Mouse (Mus musculus): ENCODE results near the gene Ssr1. TPM values are rescaled to one million over a fixed set of nuclear protein-coding genes. Genes with fewer than 3 reads are reported as not detected.

The Ssr1 gene
- polyA plus RNA-seq, 1 experiment from 2014 or later = 131 TPM

DNA sequence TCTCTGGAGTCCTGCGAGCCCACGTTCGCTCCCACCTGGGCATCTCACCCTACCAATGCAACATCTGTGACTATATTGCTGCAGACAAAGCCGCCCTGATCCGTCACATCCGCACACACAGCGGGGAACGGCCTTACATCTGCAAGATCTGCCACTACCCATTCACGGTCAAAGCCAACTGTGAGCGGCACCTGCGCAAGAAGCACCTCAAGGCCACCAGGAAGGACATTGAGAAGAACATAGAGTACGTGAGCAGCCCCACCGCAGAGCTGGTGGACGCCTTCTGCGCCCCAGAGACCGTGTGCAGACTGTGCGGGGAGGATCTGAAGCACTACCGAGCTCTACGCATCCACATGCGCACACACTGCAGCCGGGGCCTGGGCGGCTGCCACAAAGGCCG is 63.4 kb downstream of the Ssr1 start:
- Histone ChIP-seq H3K36me3 (peaks cover 63% of the 10 kb centered on the region), H3K9me3 (replicated peaks) (no peaks in the 10 kb centered on the region), H3K4me2 (replicated peaks) (no peak overlapping the region), H3K9ac (no peak overlapping the region), H3K4me1 (no peaks in the 10 kb centered on the region), H3K27ac (replicated peaks) (no peak overlapping the region), H3K4me3 (replicated peaks) (no peak overlapping the region), H3K27me3 (no peaks in the 10 kb centered on the region)
- WGBS = 95% methylated on average over 23 of the region's 23 CpGs
- ATAC-seq (ENCODE audit: insufficient number of reproducible peaks, low FRiP score, low TSS enrichment, low read depth) = no peak

DNA sequence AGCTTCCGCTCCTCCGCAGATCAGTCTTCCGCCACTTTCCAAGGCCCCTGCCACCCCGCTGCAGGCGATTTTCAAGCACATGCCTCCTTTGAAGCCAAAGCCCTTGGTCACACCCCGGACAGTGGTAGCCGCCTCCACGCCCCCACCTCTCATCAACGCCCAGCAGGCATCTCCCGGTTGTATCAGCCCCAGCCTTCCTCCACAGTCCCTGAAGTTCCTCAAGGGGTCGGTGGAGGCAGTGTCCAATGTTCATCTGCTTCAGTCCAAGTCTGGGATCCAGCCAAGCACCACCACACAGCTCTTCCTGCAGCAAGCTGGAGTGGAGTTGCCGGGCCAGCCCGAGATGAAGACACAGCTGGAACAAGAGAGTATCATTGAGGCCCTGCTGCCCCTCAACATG is 63.9 kb downstream of the Ssr1 start:
- Histone ChIP-seq H3K4me2 (replicated peaks) (no peak overlapping the region), H3K36me3 (peaks cover 59% of the 10 kb centered on the region), H3K9me3 (replicated peaks) (no peaks in the 10 kb centered on the region), H3K4me1 (no peaks in the 10 kb centered on the region), H3K9ac (no peak overlapping the region), H3K27ac (replicated peaks) (no peak overlapping the region), H3K4me3 (replicated peaks) (no peak overlapping the region), H3K27me3 (no peaks in the 10 kb centered on the region)
- 85% methylated on average over 13 of the region's 13 CpGs for WGBS
- no peak for ATAC-seq (ENCODE audit: insufficient number of reproducible peaks, low FRiP score, low TSS enrichment, low read depth)

DNA sequence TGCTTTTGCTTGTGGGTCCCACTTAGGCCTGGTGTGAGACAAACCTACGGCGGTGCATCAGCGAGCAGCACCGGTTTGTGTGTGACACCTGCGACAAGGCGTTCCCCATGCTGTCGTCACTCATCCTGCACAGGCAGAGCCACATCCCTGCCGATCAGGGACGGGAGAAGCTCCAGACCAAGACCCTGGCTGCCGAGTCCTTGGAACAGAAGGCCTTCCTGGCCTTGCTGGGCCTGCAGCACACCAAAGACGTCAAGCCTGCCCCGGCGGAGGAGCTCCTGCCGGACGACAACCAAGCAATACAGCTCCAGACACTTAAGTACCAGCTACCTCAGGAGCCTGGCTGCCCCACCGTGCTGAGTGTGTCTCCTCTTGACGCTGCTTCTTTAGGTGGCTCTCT is 64.5 kb downstream of the Ssr1 start:
- no peak for ATAC-seq (ENCODE audit: insufficient number of reproducible peaks, low FRiP score, low TSS enrichment, low read depth)
- no peak overlapping the region for H3K4me2 ChIP-seq (replicated peaks)
- 93% methylated on average over 17 of the region's 17 CpGs for WGBS
- no peaks in the 10 kb centered on the region for H3K27me3 ChIP-seq
- H3K4me1 ChIP-seq = no peaks in the 10 kb centered on the region; the same call in 1 of the 2 replicates
- H3K9ac ChIP-seq = no peak overlapping the region
- H3K27ac ChIP-seq (replicated peaks) = no peak overlapping the region
- H3K36me3 ChIP-seq = peaks cover 57% of the 10 kb centered on the region
- no peak overlapping the region for H3K4me3 ChIP-seq (replicated peaks)
- H3K9me3 ChIP-seq (replicated peaks) = no peaks in the 10 kb centered on the region

DNA sequence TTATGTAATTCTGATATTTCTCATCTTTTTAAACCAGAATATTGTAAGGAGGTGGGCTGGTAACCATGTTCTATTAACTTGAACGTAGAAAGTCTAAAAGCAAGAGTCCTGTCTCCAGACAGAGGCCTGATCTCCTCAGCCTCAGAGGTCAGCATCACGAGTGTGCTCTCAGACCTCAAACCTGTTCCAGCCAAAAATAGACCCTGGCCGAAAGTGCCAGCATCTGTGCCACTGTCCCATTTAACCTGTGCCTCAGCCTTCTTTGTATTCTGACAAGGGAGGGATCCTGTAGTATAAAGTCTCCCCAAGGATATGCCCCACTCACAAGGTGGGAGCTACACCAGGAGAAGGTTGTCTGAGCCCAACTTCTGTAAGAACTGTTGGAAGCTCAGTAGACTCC is 67.6 kb downstream of the Ssr1 start:
- no peaks in the 10 kb centered on the region for H3K27me3 ChIP-seq
- ATAC-seq (ENCODE audit: insufficient number of reproducible peaks, low FRiP score, low TSS enrichment, low read depth) = no peak
- WGBS = 83% methylated on average over 3 of the region's 3 CpGs
- H3K9me3 ChIP-seq (replicated peaks) = no peaks in the 10 kb centered on the region
- no peak overlapping the region for H3K4me3 ChIP-seq (replicated peaks)
- H3K36me3 ChIP-seq = peaks cover 38% of the 10 kb centered on the region
- H3K4me1 ChIP-seq = peaks cover 6% of the 10 kb centered on the region; the same call in 1 of the 2 replicates
- H3K4me2 ChIP-seq (replicated peaks) = no peak overlapping the region
- no peak overlapping the region for H3K9ac ChIP-seq
- H3K27ac ChIP-seq (replicated peaks) = no peak overlapping the region

DNA sequence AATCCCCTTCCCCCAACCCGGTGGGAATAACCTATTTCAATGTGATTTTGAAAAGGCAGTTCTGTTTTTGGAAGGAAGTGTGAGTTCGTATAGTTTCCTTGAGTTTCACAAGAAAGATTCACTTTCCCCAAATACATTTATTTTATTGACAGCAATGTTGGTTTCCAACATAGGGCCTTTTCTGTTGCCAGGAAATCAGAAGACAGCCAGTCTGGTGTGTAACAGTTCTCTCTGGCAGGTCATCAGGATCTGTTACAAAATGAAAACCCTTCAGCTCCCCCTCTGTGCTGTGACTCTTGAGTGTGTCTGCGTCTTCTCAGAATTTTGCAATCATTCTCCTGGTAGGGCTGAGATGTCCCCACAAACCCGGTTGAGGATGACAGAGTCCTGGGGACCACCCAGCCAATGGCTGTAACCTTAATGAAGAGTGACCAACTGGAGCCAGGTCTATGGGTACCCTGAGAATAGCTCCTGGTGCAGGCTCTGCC is 69.5 kb downstream of the Ssr1 start:
- Histone ChIP-seq H3K27ac (replicated peaks) (no peak overlapping the region), H3K4me1 (peaks cover 18% of the 10 kb centered on the region), H3K27me3 (no peaks in the 10 kb centered on the region), H3K9ac (no peak overlapping the region), H3K4me3 (replicated peaks) (no peak overlapping the region), H3K36me3 (peaks cover 24% of the 10 kb centered on the region), H3K9me3 (replicated peaks) (no peaks in the 10 kb centered on the region), H3K4me2 (replicated peaks) (no peak overlapping the region)
- WGBS = 75% methylated on average over 4 of the region's 4 CpGs
- no peak for ATAC-seq (ENCODE audit: insufficient number of reproducible peaks, low FRiP score, low TSS enrichment, low read depth)

DNA sequence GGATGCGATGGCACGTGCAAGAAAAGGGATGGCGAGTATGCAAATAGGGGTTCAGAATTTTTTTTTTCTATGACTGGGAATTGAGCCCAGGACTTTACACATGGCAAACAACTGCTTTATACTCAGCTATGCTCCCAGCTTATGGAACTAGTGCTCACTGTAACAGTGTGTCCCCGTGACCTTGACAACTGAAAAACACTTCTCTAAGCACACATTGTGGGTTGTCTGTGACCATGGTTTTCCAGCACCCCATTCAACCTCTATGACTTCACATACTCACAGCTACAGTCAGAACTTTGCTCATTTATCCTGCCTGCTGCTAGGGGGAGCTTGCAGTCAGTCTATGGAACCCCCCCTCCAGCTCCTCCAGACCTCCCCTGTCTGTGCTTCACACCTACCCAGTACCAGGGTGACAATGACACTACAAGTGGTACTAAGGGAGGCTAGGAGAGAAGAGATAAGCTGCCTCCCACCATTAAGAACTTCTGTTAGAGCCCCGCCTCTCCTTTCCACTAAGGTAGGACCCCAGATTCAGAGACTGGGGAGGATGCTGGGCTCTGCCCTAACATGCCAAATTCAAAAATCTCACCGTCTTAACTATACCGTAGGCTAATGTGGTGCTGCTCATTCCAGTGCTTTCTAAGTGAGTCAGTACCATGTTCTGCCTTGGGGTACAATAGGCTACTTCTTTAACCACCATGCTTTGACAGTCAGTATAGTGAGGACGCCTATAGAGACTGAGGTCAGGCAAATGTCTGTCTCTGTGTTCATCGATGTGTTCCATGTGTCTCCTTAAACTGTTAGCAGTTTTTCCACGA is 70.2 kb downstream of the Ssr1 start:
- no peak for ATAC-seq (ENCODE audit: insufficient number of reproducible peaks, low FRiP score, low TSS enrichment, low read depth)
- Histone ChIP-seq H3K36me3 (peaks cover 20% of the 10 kb centered on the region; the same call in 1 of the 2 replicates), H3K4me1 (peaks cover 23% of the 10 kb centered on the region), H3K27me3 (no peaks in the 10 kb centered on the region), H3K4me2 (replicated peaks) (no peak overlapping the region), H3K9ac (no peak overlapping the region), H3K4me3 (replicated peaks) (no peak overlapping the region), H3K9me3 (replicated peaks) (no peaks in the 10 kb centered on the region), H3K27ac (replicated peaks) (no peak overlapping the region; the same call in 1 of the 2 replicates)
- WGBS = 58% methylated on average over 10 of the region's 10 CpGs

DNA sequence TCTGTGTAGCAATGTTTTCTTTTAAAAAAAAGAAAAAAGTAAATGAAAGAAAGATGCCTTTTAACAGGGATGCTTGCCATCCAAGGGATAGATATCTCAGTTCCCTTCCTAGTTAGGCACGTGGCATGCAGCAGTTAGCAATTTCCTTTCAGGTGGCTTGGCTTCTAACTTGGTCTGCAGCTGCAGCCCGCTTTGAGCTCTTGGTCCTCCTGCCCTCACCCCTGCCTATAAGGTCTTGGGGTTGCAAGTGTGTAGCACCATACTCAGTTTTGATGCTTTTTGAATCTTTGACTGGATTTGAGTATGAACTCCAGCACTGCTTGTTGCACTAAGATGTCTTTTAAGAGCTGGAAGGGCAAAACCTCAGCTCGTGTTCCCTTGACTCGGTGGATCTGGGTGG is 70.9 kb downstream of the Ssr1 start:
- 77% methylated on average over 4 of the region's 4 CpGs for whole genome bisulfite sequencing
- Histone ChIP-seq H3K27ac (replicated peaks) (no peak overlapping the region), H3K36me3 (peaks cover 22% of the 10 kb centered on the region)

DNA sequence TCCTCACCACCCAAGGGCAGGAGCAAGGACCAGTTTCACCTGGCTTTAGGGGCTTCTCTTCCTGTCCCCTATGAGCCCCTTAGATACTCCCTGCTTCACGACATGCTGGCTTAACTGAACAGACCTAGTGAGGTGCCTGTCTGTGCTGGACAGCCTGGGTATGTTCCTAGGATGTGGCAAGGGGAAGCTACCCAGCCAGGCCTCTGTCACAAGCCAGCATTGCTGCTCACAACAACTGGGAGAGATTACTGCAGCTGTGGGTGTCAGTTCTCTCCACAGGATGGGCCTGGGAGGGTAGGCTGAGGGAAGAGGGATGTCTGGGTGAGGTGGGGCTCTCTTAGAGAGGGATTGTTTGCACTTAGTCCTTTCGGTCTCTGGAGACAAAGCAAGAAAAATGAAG is 73.3 kb downstream of the Ssr1 start:
- 0 out of 2 replicates have a peak, but pooled peaks have one; percentile 60 for ATAC-seq (ENCODE audit: insufficient number of reproducible peaks, low FRiP score, low TSS enrichment, low read depth)
- peak overlapping the region; percentile 51 for H3K27ac ChIP-seq (replicated peaks)
- peaks cover 31% of the 10 kb centered on the region for H3K4me1 ChIP-seq
- no peaks in the 10 kb centered on the region for H3K27me3 ChIP-seq
- no peak overlapping the region for H3K4me3 ChIP-seq (replicated peaks)
- no peaks in the 10 kb centered on the region for H3K9me3 ChIP-seq (replicated peaks)
- peaks cover 41% of the 10 kb centered on the region for H3K36me3 ChIP-seq
- no peak overlapping the region for H3K4me2 ChIP-seq (replicated peaks)
- no peak overlapping the region for H3K9ac ChIP-seq
- 44% methylated on average over 2 of the region's 2 CpGs for WGBS

More for the DNA sequence above, 70.9 kb downstream of the Ssr1 start:
- no peaks in the 10 kb centered on the region for H3K27me3 ChIP-seq
- no peak overlapping the region for H3K9ac ChIP-seq
- H3K9me3 ChIP-seq (replicated peaks) = no peaks in the 10 kb centered on the region
- H3K4me2 ChIP-seq (replicated peaks) = no peak overlapping the region
- H3K4me3 ChIP-seq (replicated peaks) = no peak overlapping the region
- no peak for ATAC-seq (ENCODE audit: insufficient number of reproducible peaks, low FRiP score, low TSS enrichment, low read depth)
- H3K4me1 ChIP-seq = peaks cover 31% of the 10 kb centered on the region

DNA sequence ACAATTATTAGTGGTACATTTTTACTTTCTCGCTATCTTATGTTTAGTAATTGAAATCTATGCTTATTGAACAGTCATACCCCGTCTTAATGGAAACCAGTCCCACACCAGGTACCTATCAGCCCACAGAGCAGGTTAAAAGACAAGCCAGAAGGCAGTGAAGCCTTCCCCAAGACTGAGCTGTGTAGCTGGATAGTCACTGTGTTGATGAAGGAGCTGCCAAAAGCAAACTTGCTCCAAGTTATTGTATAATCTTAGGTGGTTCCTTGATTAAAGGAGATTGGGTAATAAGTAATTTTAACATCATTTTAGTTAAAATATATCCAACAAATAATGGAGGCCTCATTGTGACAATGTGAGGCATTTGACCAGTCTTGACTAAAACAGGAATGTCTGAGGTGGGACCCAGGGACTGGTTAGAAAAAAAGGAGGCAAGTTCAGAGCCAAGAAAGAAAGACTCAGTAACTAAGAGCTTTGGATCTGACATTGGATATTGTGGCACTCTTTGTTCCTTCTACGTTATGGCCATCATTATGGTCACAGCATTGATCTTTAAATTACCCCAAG is 74.2 kb downstream of the Ssr1 start:
- Histone ChIP-seq H3K4me1 (peaks cover 31% of the 10 kb centered on the region), H3K36me3 (peaks cover 46% of the 10 kb centered on the region), H3K9me3 (replicated peaks) (no peaks in the 10 kb centered on the region), H3K4me3 (replicated peaks) (no peak overlapping the region), H3K27ac (replicated peaks) (peak overlapping the region; percentile 51; the same call in 1 of the 2 replicates), H3K9ac (no peak overlapping the region), H3K4me2 (replicated peaks) (no peak overlapping the region), H3K27me3 (no peaks in the 10 kb centered on the region)
- 77% methylated on average over 3 of the region's 3 CpGs for WGBS
- ATAC-seq (ENCODE audit: insufficient number of reproducible peaks, low FRiP score, low TSS enrichment, low read depth) = no peak

DNA sequence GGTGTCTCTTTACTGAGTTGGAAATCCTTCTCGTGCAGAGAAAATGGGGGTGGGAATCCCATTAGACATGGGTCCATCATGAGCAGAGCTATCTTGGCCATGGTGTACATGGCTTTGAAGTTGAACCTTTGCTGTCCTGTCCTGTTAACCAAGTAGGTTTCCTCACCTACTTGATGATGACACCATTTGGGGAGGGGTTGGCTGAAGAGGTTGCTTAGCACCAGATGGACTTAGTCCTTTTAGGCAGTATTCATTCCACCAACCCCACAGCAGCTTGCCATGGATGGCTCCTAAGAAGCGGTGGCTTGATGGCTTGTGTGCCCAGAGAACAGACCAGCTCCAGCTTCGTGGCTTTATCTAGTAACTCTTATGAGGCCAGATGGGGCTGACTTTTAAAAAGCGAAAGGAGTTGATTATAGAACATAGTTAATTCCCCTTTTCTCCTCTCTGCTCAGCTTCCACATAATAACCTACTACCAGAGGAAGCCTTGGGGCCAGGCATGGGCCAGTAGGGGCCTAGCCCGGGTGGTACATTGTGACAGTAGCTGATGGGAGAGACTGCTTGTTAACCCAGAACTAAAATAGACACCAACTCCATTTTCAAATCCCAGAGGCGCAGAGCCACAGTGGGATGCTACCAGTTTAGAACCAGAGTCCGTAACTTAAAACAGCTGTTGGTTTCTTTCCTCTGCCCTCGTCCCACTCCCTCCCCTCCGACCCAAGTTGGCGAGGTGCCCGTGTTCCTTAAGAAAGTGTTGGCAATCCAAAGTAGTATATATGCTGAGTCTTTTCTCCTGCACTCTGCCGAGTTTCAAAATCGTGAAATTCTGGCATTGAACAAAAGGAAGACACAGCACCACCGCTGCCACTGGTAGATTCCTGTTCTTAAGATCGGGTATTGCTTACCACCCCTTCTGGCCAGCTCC is 75.4 kb downstream of the Ssr1 start:
- Histone ChIP-seq H3K4me3 (replicated peaks) (no peak overlapping the region), H3K27ac (replicated peaks) (peak overlapping the region; percentile 73), H3K4me1 (peaks cover 25% of the 10 kb centered on the region), H3K4me2 (replicated peaks) (no peak overlapping the region), H3K36me3 (peaks cover 44% of the 10 kb centered on the region), H3K27me3 (no peaks in the 10 kb centered on the region), H3K9me3 (replicated peaks) (no peaks in the 10 kb centered on the region), H3K9ac (no peak overlapping the region)
- WGBS = 44% methylated on average over 15 of the region's 15 CpGs
- peak; percentile 76 for ATAC-seq (ENCODE audit: insufficient number of reproducible peaks, low FRiP score, low TSS enrichment, low read depth)
